Mouse (Mus musculus): ENCODE measurements around the gene Tbc1d4. TPM values are rescaled to one million over a fixed set of nuclear protein-coding genes. Genes with fewer than 3 reads are reported as not detected.

Tbc1d4 gene
- polyA plus RNA-seq, 1 experiment: 1.9 TPM

- H3K79me3 ChIP-seq (ENCODE audit: low read depth): no peaks in the 10 kb centered on the region
- H3K79me2 ChIP-seq (ENCODE audit: control insufficient read depth, insufficient read depth): no peaks in the 10 kb centered on the region
- no peaks in the 10 kb centered on the region for H3K36me3 ChIP-seq (ENCODE audit: control insufficient read depth, insufficient read depth)
- TF ChIP-seq FOSL1 (IDR thresholded peaks at IDR 0.05; ENCODE audit: insufficient read depth, low read length, poor library complexity, severe bottlenecking) (no peak), MYOD1 (IDR thresholded peaks at IDR 0.05; ENCODE audit: control insufficient read depth, insufficient read length, low read depth) (no peak), CTCF (IDR thresholded peaks at IDR 0.05; ENCODE audit: control insufficient read depth, insufficient read depth, insufficient read length) (no peak), MAX (IDR thresholded peaks at IDR 0.05) (no peak), USF1 (IDR thresholded peaks at IDR 0.05; ENCODE audit: low read depth) (no peak), CEBPB (IDR thresholded peaks at IDR 0.05; ENCODE audit: low read depth) (peak; percentile 77)
- no peaks in the 10 kb centered on the region for H3K27me3 ChIP-seq (ENCODE audit: control insufficient read depth, insufficient read depth, insufficient read length)
- H3ac ChIP-seq (ENCODE audit: control insufficient read depth, insufficient read length, low read depth): no peak overlapping the region
- H3K4me3 ChIP-seq (ENCODE audit: insufficient read depth, poor library complexity, severe bottlenecking): no peak overlapping the region
Measured at GRCm38 (mm10) chr14:101509759-101510158, 99.2 kb downstream of the Tbc1d4 start.

DNA sequence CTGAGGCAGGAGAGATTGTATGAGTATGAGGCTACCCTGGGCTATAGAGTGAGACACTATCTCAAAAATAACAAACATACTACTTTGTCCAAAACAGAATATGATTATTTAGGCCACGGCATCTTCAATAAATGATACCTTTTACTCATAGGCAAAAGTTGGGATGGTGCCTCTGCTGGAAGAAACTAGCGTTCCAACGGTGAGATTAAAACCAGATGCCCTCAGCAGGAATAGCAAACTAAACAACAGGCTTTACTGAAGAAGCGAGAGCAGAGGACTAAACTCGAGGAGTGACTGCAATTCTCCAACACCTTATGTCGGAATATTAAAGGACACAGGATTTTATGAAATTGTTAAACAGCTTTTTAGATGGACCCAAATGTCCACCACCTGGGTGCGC is 101.0 kb downstream of the Tbc1d4 start:
- TF ChIP-seq FOSL1 (IDR thresholded peaks at IDR 0.05; ENCODE audit: insufficient read depth, low read length, poor library complexity, severe bottlenecking) (no peak), MYOD1 (IDR thresholded peaks at IDR 0.05; ENCODE audit: control insufficient read depth, insufficient read length, low read depth) (no peak), MAX (IDR thresholded peaks at IDR 0.05) (no peak), MYOG (IDR thresholded peaks at IDR 0.05; ENCODE audit: control insufficient read depth, extremely low read depth, insufficient read length) (no peak), USF1 (IDR thresholded peaks at IDR 0.05; ENCODE audit: low read depth) (no peak), CTCF (IDR thresholded peaks at IDR 0.05; ENCODE audit: control insufficient read depth, insufficient read depth, insufficient read length) (no peak), CEBPB (IDR thresholded peaks at IDR 0.05; ENCODE audit: low read depth) (no peak)
- Histone ChIP-seq H3K27me3 (ENCODE audit: control insufficient read depth, insufficient read depth, insufficient read length) (no peaks in the 10 kb centered on the region), H3ac (ENCODE audit: control insufficient read depth, insufficient read length, low read depth) (no peak overlapping the region), H3K4me3 (ENCODE audit: insufficient read depth, poor library complexity, severe bottlenecking) (no peak overlapping the region), H3K79me3 (ENCODE audit: low read depth) (no peaks in the 10 kb centered on the region), H3K79me2 (ENCODE audit: control insufficient read depth, insufficient read depth) (no peaks in the 10 kb centered on the region), H3K36me3 (ENCODE audit: control insufficient read depth, insufficient read depth) (no peaks in the 10 kb centered on the region)

DNA sequence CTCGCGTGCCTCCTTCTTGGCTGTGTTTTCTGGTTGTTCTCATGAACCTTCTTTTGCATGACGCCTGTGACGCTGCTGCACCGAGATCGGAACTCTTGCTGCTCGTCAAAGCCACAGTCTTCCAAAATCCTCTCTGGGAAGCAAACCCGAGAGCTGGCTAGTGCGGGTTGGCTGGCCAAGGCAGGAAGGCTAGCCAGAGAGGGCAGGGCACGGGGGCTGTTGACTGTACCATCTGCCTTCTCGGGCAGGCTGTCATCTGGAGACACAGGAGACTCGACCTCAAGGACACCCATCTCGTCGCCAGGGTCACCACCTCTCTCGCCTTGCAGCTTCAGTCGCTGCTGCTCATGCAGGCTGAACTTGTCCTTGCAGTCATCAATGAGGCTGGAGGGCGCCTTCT is 101.8 kb downstream of the Tbc1d4 start:
- no peak for TF ChIP-seq FOSL1 (IDR thresholded peaks at IDR 0.05; ENCODE audit: insufficient read depth, low read length, poor library complexity, severe bottlenecking)
- H3K79me3 ChIP-seq (ENCODE audit: low read depth): no peaks in the 10 kb centered on the region
- no peaks in the 10 kb centered on the region for H3K36me3 ChIP-seq (ENCODE audit: control insufficient read depth, insufficient read depth)
- H3ac ChIP-seq (ENCODE audit: control insufficient read depth, insufficient read length, low read depth): no peak overlapping the region
- H3K27me3 ChIP-seq (ENCODE audit: control insufficient read depth, insufficient read depth, insufficient read length): no peaks in the 10 kb centered on the region
- no peak overlapping the region for H3K4me3 ChIP-seq (ENCODE audit: insufficient read depth, poor library complexity, severe bottlenecking)
- H3K79me2 ChIP-seq (ENCODE audit: control insufficient read depth, insufficient read depth): no peaks in the 10 kb centered on the region

DNA sequence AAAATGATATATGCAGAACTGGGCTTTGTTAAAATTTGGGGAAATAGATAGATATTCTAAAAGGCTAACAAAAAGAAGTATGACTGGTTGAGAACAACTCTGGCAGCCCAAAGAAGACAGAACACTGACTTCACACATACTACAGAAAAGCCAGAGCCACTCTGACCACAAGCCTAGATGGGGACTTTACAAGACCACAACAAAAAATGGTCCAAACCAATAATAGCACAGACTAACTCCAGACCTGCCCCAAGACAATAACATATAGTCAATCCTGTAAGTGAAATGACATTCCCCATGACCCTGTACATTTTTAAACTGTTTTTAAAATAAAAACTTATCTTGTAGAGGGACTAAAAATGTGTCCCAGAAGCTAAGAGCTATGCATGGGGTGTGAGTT is 103.2 kb downstream of the Tbc1d4 start:
- Histone ChIP-seq H3K4me3 (ENCODE audit: insufficient read depth, poor library complexity, severe bottlenecking) (no peak overlapping the region), H3ac (ENCODE audit: control insufficient read depth, insufficient read length, low read depth) (no peak overlapping the region), H3K79me2 (ENCODE audit: control insufficient read depth, insufficient read depth) (no peaks in the 10 kb centered on the region), H3K36me3 (ENCODE audit: control insufficient read depth, insufficient read depth) (no peaks in the 10 kb centered on the region), H3K79me3 (ENCODE audit: low read depth) (no peaks in the 10 kb centered on the region), H3K27me3 (ENCODE audit: control insufficient read depth, insufficient read depth, insufficient read length) (no peaks in the 10 kb centered on the region)
- TF ChIP-seq CTCF (IDR thresholded peaks at IDR 0.05; ENCODE audit: control insufficient read depth, insufficient read depth, insufficient read length): no peak
- no peak for TF ChIP-seq MYOG (IDR thresholded peaks at IDR 0.05; ENCODE audit: control insufficient read depth, extremely low read depth, insufficient read length)
- no peak for TF ChIP-seq FOSL1 (IDR thresholded peaks at IDR 0.05; ENCODE audit: insufficient read depth, low read length, poor library complexity, severe bottlenecking)
- TF ChIP-seq MYOD1 (IDR thresholded peaks at IDR 0.05; ENCODE audit: control insufficient read depth, insufficient read length, low read depth): no peak
- no peak for TF ChIP-seq USF1 (IDR thresholded peaks at IDR 0.05; ENCODE audit: low read depth)
- TF ChIP-seq MAX (IDR thresholded peaks at IDR 0.05): no peak
- no peak for TF ChIP-seq CEBPB (IDR thresholded peaks at IDR 0.05; ENCODE audit: low read depth)

- H3K79me3 ChIP-seq (ENCODE audit: low read depth): no peaks in the 10 kb centered on the region
- H3K36me3 ChIP-seq (ENCODE audit: control insufficient read depth, insufficient read depth): no peaks in the 10 kb centered on the region
- H3K27me3 ChIP-seq (ENCODE audit: control insufficient read depth, insufficient read depth, insufficient read length): no peaks in the 10 kb centered on the region
- no peak overlapping the region for H3K4me3 ChIP-seq (ENCODE audit: insufficient read depth, poor library complexity, severe bottlenecking)
- TF ChIP-seq FOSL1 (IDR thresholded peaks at IDR 0.05; ENCODE audit: insufficient read depth, low read length, poor library complexity, severe bottlenecking) (no peak), MAX (IDR thresholded peaks at IDR 0.05) (no peak), CTCF (IDR thresholded peaks at IDR 0.05; ENCODE audit: control insufficient read depth, insufficient read depth, insufficient read length) (no peak), MYOD1 (IDR thresholded peaks at IDR 0.05; ENCODE audit: control insufficient read depth, insufficient read length, low read depth) (no peak), USF1 (IDR thresholded peaks at IDR 0.05; ENCODE audit: low read depth) (no peak), CEBPB (IDR thresholded peaks at IDR 0.05; ENCODE audit: low read depth) (no peak), MYOG (IDR thresholded peaks at IDR 0.05; ENCODE audit: control insufficient read depth, extremely low read depth, insufficient read length) (no peak)
- no peak overlapping the region for H3ac ChIP-seq (ENCODE audit: control insufficient read depth, insufficient read length, low read depth)
- H3K79me2 ChIP-seq (ENCODE audit: control insufficient read depth, insufficient read depth): no peaks in the 10 kb centered on the region
Measured at GRCm38 (mm10) chr14:101504473-101505200, 104.4 kb downstream of the Tbc1d4 start.

All from C2C12 (cell line).